Mouse (Mus musculus) hindbrain, embryonic 10.5 days (tissue): ENCODE measurements around the gene Prss42. TPM values are rescaled to one million over a fixed set of nuclear protein-coding genes. Genes with fewer than 3 reads are reported as not detected.

Experiments
- DNase-seq: peaks from one replicate; pipeline ENCODE4 v3.0.0-alpha.2; 2017; ENCODE audit warnings: low spot score
- H3K27ac ChIP-seq: fragments of 300-500 bp; sonication (generic); 2 replicates; pipeline ENCODE4 v1.5.1; 2016; ENCODE audit warnings: mild to moderate bottlenecking, moderate library complexity
- H3K27me3 ChIP-seq: fragments of 300-500 bp; sonication (generic); 2 replicates; pipeline ENCODE4 v1.6.1; 2016; ENCODE audit warnings: mild to moderate bottlenecking; ENCODE audit not compliant: poor library complexity, insufficient read depth, severe bottlenecking
- H3K36me3 ChIP-seq: fragments of 300-500 bp; sonication (generic); 2 replicates; pipeline ENCODE4 v1.6.1; 2016; ENCODE audit warnings: mild to moderate bottlenecking, moderate library complexity
- H3K4me1 ChIP-seq: fragments of 300-500 bp; sonication (generic); replicated peaks from 2 replicates; pipeline ENCODE4 v1.6.1; 2016; ENCODE audit warnings: mild to moderate bottlenecking
- H3K4me3 ChIP-seq: fragments of 300-500 bp; sonication (generic); 2 replicates; pipeline ENCODE4 v1.5.1; 2016; ENCODE audit warnings: mild to moderate bottlenecking, moderate library complexity
- H3K9me3 ChIP-seq: fragments of 300-500 bp; sonication (generic); 2 replicates; pipeline ENCODE4 v1.6.1; 2016; ENCODE audit warnings: mild to moderate bottlenecking, moderate library complexity
- WGBS: fragments of 180-500 bp; shearing (Covaris S2); methylation state at CpG from one replicate; pipeline ENCODE4 v1.1.7; 2016; 5-methylcytosine and 5-hydroxymethylcytosine counted together
- polyA plus RNA-seq: library from polyadenylated mRNA; unstranded; fragments of >200 nt; fragmentation: Nextera tagmentation; extraction: Ambion mirVana; gene quantifications from 2 replicates; pipeline ENCODE4 v1.2.1, GENCODE M21; 2016

Prss42 gene
- polyA plus RNA-seq, 1 experiment from 2014 or later, result not detected

GRCm38 (mm10) chr9:110844206-110844605 lies 46.2 kb downstream of the Prss42 start, which contains the start of gene Prss46:
Gene Prss46, plus strand, starts transcription at chr9:110844506.
- WGBS, result 87% methylated on average over 10 of the region's 10 CpGs
- no peaks in the 10 kb centered on the region for H3K9me3 ChIP-seq
- H3K27ac ChIP-seq, result no peak within 1 kb of the TSS
- H3K4me1 ChIP-seq, result peaks cover 7% of the 10 kb centered on the region; the same call in 1 of the 2 replicates
- no peak within 1 kb of the TSS for H3K4me3 ChIP-seq
- no peaks in the 10 kb centered on the region for H3K27me3 ChIP-seq
- H3K36me3 ChIP-seq, result no peaks in the 10 kb centered on the region
- no peak for DNase-seq

- Histone ChIP-seq H3K36me3 (no peaks in the 10 kb centered on the region), H3K4me3 (no peak overlapping the region), H3K27me3 (no peaks in the 10 kb centered on the region), H3K27ac (no peak overlapping the region), H3K9me3 (no peaks in the 10 kb centered on the region), H3K4me1 (no peaks in the 10 kb centered on the region; the same call in 1 of the 2 replicates)
- DNase-seq, result no peak
- 80% methylated on average over 7 of the region's 7 CpGs for WGBS
Measured at GRCm38 (mm10) chr9:110849162-110849561, 51.2 kb downstream of the Prss42 start.

Other genes starting within 250 kb of the Prss42 start
- 39.9 and 49.9 TPM in 2 replicates for gene Nradd, start 173.7 kb upstream of the Prss42 start, polyA plus RNA-seq
- 1.4 and 1.7 TPM in 2 replicates for gene Nbeal2, start 144.0 kb upstream of the Prss42 start, polyA plus RNA-seq
- gene Ccdc12, start 141.7 kb upstream of the Prss42 start, polyA plus RNA-seq, result 173 and 180 TPM in 2 replicates
- 2.0 TPM in 1 of 2 replicates, not detected in the other for gene Myl3, start 56.3 kb upstream of the Prss42 start, polyA plus RNA-seq
- gene Pth1r, start 51.0 kb upstream of the Prss42 start, polyA plus RNA-seq, result 31.6 and 38.7 TPM in 2 replicates
- gene Prss44, start 15.8 kb downstream of the Prss42 start, polyA plus RNA-seq, result not detected in 2 replicates
- gene Prss43, start 28.5 kb downstream of the Prss42 start, polyA plus RNA-seq, result not detected in 2 replicates
- gene Prss45, start 36.4 kb downstream of the Prss42 start, polyA plus RNA-seq, result not detected in 2 replicates
- not detected in 2 replicates for gene Prss46, start 46.3 kb downstream of the Prss42 start, polyA plus RNA-seq
- 0.68 and 0.88 TPM in 2 replicates for gene Prss50, start 59.8 kb downstream of the Prss42 start, polyA plus RNA-seq
- gene Als2cl, start 81.7 kb downstream of the Prss42 start, polyA plus RNA-seq, result 0.77 and 1.1 TPM in 2 replicates
- gene Tmie, start 81.9 kb downstream of the Prss42 start, polyA plus RNA-seq, result 0.18 and 0.47 TPM in 2 replicates
- gene Fam240a, start 118.7 kb downstream of the Prss42 start, polyA plus RNA-seq, result not detected in 2 replicates
- not detected in 2 replicates for gene Tdgf1, start 148.0 kb downstream of the Prss42 start, polyA plus RNA-seq
- 0.33 TPM in 1 of 2 replicates, not detected in the other for gene Lrrc2, start 153.4 kb downstream of the Prss42 start, polyA plus RNA-seq
- 0.14 TPM in 1 of 2 replicates, not detected in the other for gene Rtp3, start 192.4 kb downstream of the Prss42 start, polyA plus RNA-seq
- 0.27 TPM in 1 of 2 replicates, not detected in the other for gene Ltf, start 221.1 kb downstream of the Prss42 start, polyA plus RNA-seq